Mouse (Mus musculus) liver, embryonic 11.5 days (tissue): Measurements from ENCODE around the gene Pcsk5. TPM values are rescaled to one million over a fixed set of nuclear protein-coding genes. Genes with fewer than 3 reads are reported as not detected.

Experiments used
- ATAC-seq: fragments of 200-750 bp; cut with Nextera tagmentation; replicated peaks from 2 replicates; pipeline ENCODE4 v1.8.0; 2017; ENCODE audit warnings: moderate number of reproducible peaks, mild to moderate bottlenecking, moderate TSS enrichment, moderate library complexity; ENCODE audit not compliant: low FRiP score
- DNase-seq: peaks from one replicate; pipeline ENCODE4 v3.0.0-alpha.2; 2017; ENCODE audit warnings: low spot score
- H3K27ac ChIP-seq: fragments of 300-500 bp; sonication (generic); 2 replicates; pipeline ENCODE4 v1.5.1; 2014; ENCODE audit warnings: mild to moderate bottlenecking, low read depth, low read length, control low read depth
- H3K27me3 ChIP-seq: fragments of 300-500 bp; sonication (generic); replicated peaks from 2 replicates; pipeline ENCODE4 v1.6.1; 2014; ENCODE audit warnings: low read length, mixed read lengths; ENCODE audit not compliant: control insufficient read depth, insufficient read depth
- H3K36me3 ChIP-seq: fragments of 300-500 bp; sonication (generic); 2 replicates; pipeline ENCODE4 v1.6.1; 2014; ENCODE audit warnings: mild to moderate bottlenecking, low read length, moderate library complexity, mixed read lengths; ENCODE audit not compliant: control insufficient read depth, insufficient read depth
- H3K4me1 ChIP-seq: fragments of 300-500 bp; sonication (generic); replicated peaks from 2 replicates; pipeline ENCODE4 v1.6.1; 2014; ENCODE audit warnings: low read length, mixed read lengths; ENCODE audit not compliant: control insufficient read depth, insufficient read depth
- H3K4me2 ChIP-seq: fragments of 300-500 bp; sonication (generic); 2 replicates; pipeline ENCODE4 v1.6.1; 2014; ENCODE audit warnings: mild to moderate bottlenecking, control low read depth, moderate library complexity
- H3K4me3 ChIP-seq: fragments of 300-500 bp; sonication (generic); 2 replicates; pipeline ENCODE4 v1.5.1; 2014; ENCODE audit warnings: low read depth, low read length, control low read depth
- H3K9ac ChIP-seq: fragments of 300-500 bp; sonication (generic); 2 replicates; pipeline ENCODE4 v1.6.1; 2014; ENCODE audit warnings: low read depth, low read length, control low read depth
- H3K9me3 ChIP-seq: fragments of 300-500 bp; sonication (generic); 2 replicates; pipeline ENCODE4 v1.6.1; 2016; ENCODE audit warnings: low read length, inconsistent platforms, mixed read lengths; ENCODE audit not compliant: control insufficient read depth
- WGBS: fragments of 180-500 bp; shearing (Covaris S2); extraction: QIAGEN DNeasy Blood & Tissue Kit; methylation state at CpG from one replicate; pipeline ENCODE4 v1.1.7; 2014; 5-methylcytosine and 5-hydroxymethylcytosine counted together
- polyA plus RNA-seq: library from polyadenylated mRNA; unstranded; fragments of >200 nt; fragmentation: Nextera tagmentation; extraction: Ambion mirVana; gene quantifications from 2 replicates; pipeline ENCODE4 v1.2.1, GENCODE M21; 2014

The Pcsk5 gene
- polyA plus RNA-seq, 1 experiment from 2014 or later = 4.8 TPM

DNA sequence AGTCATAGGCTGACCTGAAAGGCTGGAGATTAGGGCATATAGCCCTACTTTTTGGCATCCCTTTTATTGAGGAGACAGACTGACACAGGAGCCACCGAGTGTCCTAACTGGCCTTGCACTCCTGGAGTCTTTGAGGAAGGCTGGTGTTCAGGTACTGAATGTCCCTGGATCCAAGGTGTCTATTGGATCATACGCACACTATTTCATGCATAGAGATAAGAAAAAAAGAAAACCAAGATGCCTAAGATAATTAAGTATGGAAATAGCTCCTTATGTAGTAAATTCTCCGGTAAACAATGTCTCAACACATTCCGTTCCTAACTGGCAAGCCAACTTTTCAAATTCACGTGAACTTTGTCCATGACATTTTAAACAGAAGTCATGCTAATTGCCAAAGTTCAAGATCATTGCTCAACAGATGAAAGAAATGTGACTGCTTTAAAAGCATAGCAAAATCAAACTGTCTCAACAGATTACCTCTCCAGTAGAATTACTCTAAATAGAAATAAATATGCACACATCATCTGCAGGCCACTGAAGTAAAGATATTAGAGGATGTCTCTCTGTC, 45.9 kb downstream of the Pcsk5 start:
- 84% methylated on average over 5 of the region's 5 CpGs for WGBS
- ATAC-seq = no peak
- no peaks in the 10 kb centered on the region for H3K27me3 ChIP-seq
- DNase-seq = no peak
- no peak overlapping the region for H3K4me2 ChIP-seq
- H3K36me3 ChIP-seq = no peaks in the 10 kb centered on the region
- no peak overlapping the region for H3K4me3 ChIP-seq
- no peak overlapping the region for H3K27ac ChIP-seq
- no peaks in the 10 kb centered on the region for H3K4me1 ChIP-seq
- H3K9ac ChIP-seq = no peak overlapping the region
- no peaks in the 10 kb centered on the region for H3K9me3 ChIP-seq

DNA sequence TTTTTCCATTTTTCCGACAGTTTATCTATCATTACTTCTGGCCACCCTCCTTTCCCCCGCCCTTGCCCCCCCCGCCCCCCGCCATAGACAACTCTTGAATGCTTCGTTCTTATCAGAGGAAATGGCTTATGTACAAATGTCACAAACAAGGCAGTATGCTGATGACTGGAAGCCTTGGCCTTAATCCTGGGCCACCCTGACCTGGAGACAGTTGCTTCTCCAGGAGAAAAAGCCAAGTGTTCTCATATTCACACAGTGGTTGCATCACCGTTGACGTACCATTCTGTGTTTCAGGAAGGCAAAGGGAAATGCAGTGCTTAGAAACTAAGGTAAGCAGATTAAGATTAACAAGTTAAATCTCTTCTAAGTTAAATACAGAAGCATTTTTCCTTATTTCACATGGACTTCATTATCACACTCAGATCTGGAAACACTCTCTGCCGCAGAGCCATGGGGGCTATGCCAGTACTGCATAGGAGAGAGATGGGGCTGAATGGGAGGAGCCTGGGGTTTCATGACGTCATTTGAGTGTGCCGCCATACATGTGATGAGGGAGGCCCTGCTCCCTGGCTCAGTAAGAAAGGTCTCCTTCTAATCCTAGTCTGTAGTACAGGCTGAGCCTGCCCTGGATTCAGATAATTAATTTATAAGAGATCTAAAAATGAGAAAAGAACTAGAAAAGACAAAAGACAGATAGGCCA, 48.7 kb downstream of the Pcsk5 start:
- 72% methylated on average over 10 of the region's 10 CpGs for WGBS
- ATAC-seq = no peak

DNA sequence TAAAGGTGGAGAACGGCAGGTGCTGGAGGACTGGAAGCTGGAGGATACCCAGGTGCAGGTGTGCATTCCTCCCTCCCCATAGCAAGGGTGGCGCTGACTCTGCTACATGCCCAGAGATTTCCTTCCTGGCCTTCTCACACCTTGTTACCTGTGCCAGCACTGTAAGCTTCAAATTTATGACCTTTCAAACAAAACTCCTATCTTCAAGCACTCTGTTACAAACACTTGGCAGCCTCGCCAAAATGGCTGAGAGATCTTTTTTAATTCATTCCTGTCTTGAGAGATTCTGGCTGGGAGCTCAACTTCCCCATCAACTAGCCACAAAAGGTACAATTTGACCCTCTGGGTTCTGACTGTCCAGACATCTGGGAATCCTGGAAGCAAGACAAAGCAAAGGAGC, 50.7 kb downstream of the Pcsk5 start:
- DNase-seq (no peak), ATAC-seq (no peak)
- 84% methylated on average over 3 of the region's 3 CpGs for WGBS
- H3K4me3 ChIP-seq = no peak overlapping the region
- H3K4me2 ChIP-seq = no peak overlapping the region
- no peaks in the 10 kb centered on the region for H3K27me3 ChIP-seq
- no peaks in the 10 kb centered on the region for H3K9me3 ChIP-seq
- no peak overlapping the region for H3K9ac ChIP-seq
- no peak overlapping the region for H3K27ac ChIP-seq
- H3K36me3 ChIP-seq = no peaks in the 10 kb centered on the region
- H3K4me1 ChIP-seq = no peaks in the 10 kb centered on the region

More for the DNA sequence above, 48.7 kb downstream of the Pcsk5 start:
- H3K9ac ChIP-seq = no peak overlapping the region
- no peak overlapping the region for H3K4me2 ChIP-seq
- DNase-seq = no peak
- H3K27ac ChIP-seq = no peak overlapping the region
- no peak overlapping the region for H3K4me3 ChIP-seq
- H3K9me3 ChIP-seq = no peaks in the 10 kb centered on the region
- no peaks in the 10 kb centered on the region for H3K4me1 ChIP-seq
- no peaks in the 10 kb centered on the region for H3K36me3 ChIP-seq
- no peaks in the 10 kb centered on the region for H3K27me3 ChIP-seq

DNA sequence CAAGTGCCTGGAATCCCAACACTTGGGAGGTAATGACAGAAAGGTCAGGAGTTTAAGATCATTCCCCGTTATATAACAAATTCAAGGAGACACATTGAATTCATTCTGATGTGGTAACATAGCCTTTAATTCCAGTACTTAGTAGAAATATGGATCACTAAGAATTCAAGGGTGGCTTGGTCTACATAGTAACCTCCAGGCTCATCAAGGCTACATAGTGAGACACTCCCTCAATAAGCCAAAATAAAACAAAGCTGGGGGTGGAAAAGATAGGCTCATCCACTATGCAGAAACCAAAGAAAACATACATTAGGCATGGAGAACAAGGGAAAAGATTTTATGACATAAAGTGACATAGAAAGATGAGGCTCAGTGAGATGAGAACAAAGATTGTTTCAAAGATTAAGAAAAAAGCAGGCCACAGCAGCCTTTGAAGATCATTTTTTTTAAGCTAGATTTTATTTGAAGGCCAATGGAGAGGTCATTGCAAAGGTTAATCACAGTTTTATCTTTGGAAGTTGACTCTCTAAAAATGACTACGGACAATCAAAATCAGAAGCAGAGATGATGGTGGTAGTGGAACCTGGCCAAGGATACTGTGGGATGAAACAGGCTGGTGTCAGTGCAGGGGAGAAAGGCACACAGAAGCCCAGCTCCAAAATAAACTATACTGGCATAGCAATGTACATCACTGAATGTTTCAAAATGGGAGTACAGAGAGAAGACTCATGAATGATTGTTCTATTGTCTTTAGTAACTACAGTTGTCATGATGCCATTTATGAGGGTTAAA, 52.8 kb downstream of the Pcsk5 start:
- H3K36me3 ChIP-seq = no peaks in the 10 kb centered on the region
- H3K4me2 ChIP-seq = no peak overlapping the region
- WGBS = 82% methylated on average over 2 of the region's 2 CpGs
- no peaks in the 10 kb centered on the region for H3K9me3 ChIP-seq
- H3K27ac ChIP-seq = no peak overlapping the region
- no peak overlapping the region for H3K4me3 ChIP-seq
- no peaks in the 10 kb centered on the region for H3K4me1 ChIP-seq
- ATAC-seq (no peak), DNase-seq (no peak)
- no peaks in the 10 kb centered on the region for H3K27me3 ChIP-seq
- H3K9ac ChIP-seq = no peak overlapping the region

GRCm38 (mm10) chr19:17783231-17783630, 54.2 kb downstream of the Pcsk5 start:
- H3K4me3 ChIP-seq = no peak overlapping the region
- no peak overlapping the region for H3K9ac ChIP-seq
- ATAC-seq (no peak), DNase-seq (no peak)
- no peak overlapping the region for H3K27ac ChIP-seq
- no peaks in the 10 kb centered on the region for H3K36me3 ChIP-seq
- H3K27me3 ChIP-seq = no peaks in the 10 kb centered on the region
- no peak overlapping the region for H3K4me2 ChIP-seq
- WGBS = 78% methylated on average over 2 of the region's 2 CpGs
- H3K9me3 ChIP-seq = no peaks in the 10 kb centered on the region
- no peaks in the 10 kb centered on the region for H3K4me1 ChIP-seq

DNA sequence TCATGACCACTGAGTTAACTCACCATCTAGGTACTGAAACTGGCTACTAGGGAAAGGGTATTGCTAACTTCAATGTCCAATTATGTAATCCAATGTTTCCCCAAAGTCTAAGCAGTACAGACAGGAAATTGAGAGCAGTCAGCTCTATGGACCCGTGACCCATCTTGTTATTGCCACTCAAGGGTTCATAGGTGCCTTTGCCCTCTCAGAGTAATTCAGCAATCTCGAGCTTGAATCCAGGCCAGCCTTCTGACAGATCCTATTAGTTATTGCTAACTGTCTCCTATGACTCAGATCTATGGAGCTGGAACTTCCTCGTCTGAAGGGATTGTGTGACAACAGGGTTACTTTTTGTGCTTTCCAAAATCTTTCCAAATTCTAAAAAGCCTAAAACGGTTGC, 56.1 kb downstream of the Pcsk5 start:
- DNase-seq (no peak), ATAC-seq (no peak)
- Histone ChIP-seq H3K27me3 (no peaks in the 10 kb centered on the region), H3K9ac (no peak overlapping the region), H3K4me2 (no peak overlapping the region), H3K9me3 (no peaks in the 10 kb centered on the region), H3K36me3 (no peaks in the 10 kb centered on the region), H3K4me1 (no peaks in the 10 kb centered on the region), H3K27ac (no peak overlapping the region), H3K4me3 (no peak overlapping the region)
- 72% methylated on average over 4 of the region's 4 CpGs for WGBS

- H3K9me3 ChIP-seq = no peaks in the 10 kb centered on the region
- ATAC-seq (no peak), DNase-seq (no peak)
- WGBS = 58% methylated on average over 2 of the region's 2 CpGs
- H3K4me2 ChIP-seq = no peak overlapping the region
- H3K4me3 ChIP-seq = no peak overlapping the region
- no peaks in the 10 kb centered on the region for H3K4me1 ChIP-seq
- H3K9ac ChIP-seq = no peak overlapping the region
- no peaks in the 10 kb centered on the region for H3K27me3 ChIP-seq
- H3K27ac ChIP-seq = no peak overlapping the region
- no peaks in the 10 kb centered on the region for H3K36me3 ChIP-seq
Measured at GRCm38 (mm10) chr19:17775943-17776342, 61.5 kb downstream of the Pcsk5 start.

GRCm38 (mm10) chr19:17775097-17775496, 62.3 kb downstream of the Pcsk5 start:
- Histone ChIP-seq H3K9me3 (no peaks in the 10 kb centered on the region), H3K36me3 (no peaks in the 10 kb centered on the region), H3K27me3 (no peaks in the 10 kb centered on the region), H3K9ac (no peak overlapping the region), H3K4me2 (no peak overlapping the region), H3K4me3 (no peak overlapping the region), H3K27ac (no peak overlapping the region), H3K4me1 (no peaks in the 10 kb centered on the region)
- WGBS = 62% methylated on average over 2 of the region's 2 CpGs
- ATAC-seq (no peak), DNase-seq (no peak)
